Mouse (Mus musculus) spleen, adult 2 months (tissue): ENCODE data around the gene Lrch3. TPM values are rescaled to one million over a fixed set of nuclear protein-coding genes. Genes with fewer than 3 reads are reported as not detected.
"Not testable (repeated sequence)": the region's sequence is repeated elsewhere in the genome, so short reads cannot be mapped to it uniquely, and the experiment has no call there.

Experiments used
- DNase-seq, 2 experiments: peaks; one replicate each; pipeline versions ENCODE4 v3.0.0 to v3.0.0-alpha.2; 2012 to 2021; ENCODE audit warnings: low spot score in 2 of 2, low read depth in 1 of 2
- H3K27ac ChIP-seq: fragments of 200-500 bp; 2 replicates; pipeline ENCODE4 v1.5.1; 2012; ENCODE audit warnings: low read length, inconsistent platforms; ENCODE audit not compliant: insufficient read depth
- H3K27me3 ChIP-seq: fragments of 200-500 bp; 2 replicates; pipeline ENCODE4 v1.6.1; 2012; ENCODE audit warnings: mild to moderate bottlenecking, moderate library complexity, low read length, inconsistent platforms; ENCODE audit not compliant: control insufficient read depth, insufficient read depth
- H3K36me3 ChIP-seq: fragments of 200-500 bp; 2 replicates; pipeline ENCODE4 v1.6.1; 2012; ENCODE audit warnings: mild to moderate bottlenecking, low read length, inconsistent platforms; ENCODE audit not compliant: control insufficient read depth, insufficient read depth
- H3K4me1 ChIP-seq: fragments of 200-500 bp; 2 replicates; pipeline ENCODE4 v1.6.1; 2011; ENCODE audit warnings: inconsistent platforms; ENCODE audit not compliant: control insufficient read depth, insufficient read depth, insufficient read length
- H3K4me3 ChIP-seq: fragments of 200-500 bp; 2 replicates; pipeline ENCODE4 v1.5.1; 2011; ENCODE audit warnings: mild to moderate bottlenecking, inconsistent platforms; ENCODE audit not compliant: insufficient read depth, insufficient read length; ENCODE audit errors: extremely low read depth
- CTCF ChIP-seq: fragments of 200-500 bp; IDR thresholded peaks from 2 replicates; pipeline ENCODE4 v1.5.1; 2011; ENCODE audit warnings: mild to moderate bottlenecking, inconsistent platforms; ENCODE audit not compliant: insufficient read depth, insufficient read length, insufficient replicate concordance; ENCODE audit errors: extremely low read depth
- POLR2A ChIP-seq: fragments of 200-500 bp; IDR thresholded peaks from 2 replicates; pipeline ENCODE4 v1.6.1; 2011; ENCODE audit warnings: low read depth, low read length, inconsistent platforms
- WGBS: fragments of 180-500 bp; shearing (Covaris S2); methylation state at CpG from one replicate; pipeline ENCODE4 v1.1.7; 2018; 5-methylcytosine and 5-hydroxymethylcytosine counted together
- polyA plus RNA-seq: library from polyadenylated mRNA; depleted of rRNA; stranded (reverse); fragments of >200 nt; gene quantifications from 2 replicates; pipeline ENCODE4 v1.2.3, GENCODE M21; 2012

The Lrch3 gene
- polyA plus RNA-seq, 1 experiment: 16.9 TPM

DNA sequence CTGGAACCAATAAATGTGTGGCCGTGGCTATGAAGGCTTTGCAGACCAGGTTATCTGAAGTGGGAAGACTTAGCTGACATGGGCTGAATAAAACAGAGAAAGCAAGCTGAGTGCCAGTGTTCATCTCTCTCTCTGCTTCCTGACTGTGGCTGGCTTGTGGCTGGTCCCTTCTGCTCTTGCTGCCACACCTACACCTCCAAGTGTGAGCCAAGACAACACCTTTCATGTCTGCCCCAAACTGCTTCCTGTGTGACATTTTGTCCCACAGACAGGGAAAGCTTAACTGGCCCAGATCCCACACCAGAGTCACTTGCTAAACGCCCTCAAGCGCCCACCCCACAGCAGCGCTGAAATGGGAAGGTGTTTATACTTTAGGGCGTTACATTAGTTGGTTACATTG lies 139.2 kb downstream of the Lrch3 start:
- H3K27me3 ChIP-seq: no peaks in the 10 kb centered on the region
- no peak for DNase-seq
- peaks cover 3% of the 10 kb centered on the region; the same call in 1 of the 2 replicates for H3K4me1 ChIP-seq
- TF ChIP-seq CTCF (no peak), POLR2A (no peak)
- no peak overlapping the region for H3K4me3 ChIP-seq
- H3K36me3 ChIP-seq: peaks cover 3% of the 10 kb centered on the region; the same call in 1 of the 2 replicates
- 57% methylated on average over 5 of the region's 5 CpGs for WGBS
- H3K27ac ChIP-seq: no peak overlapping the region

- peaks cover 15% of the 10 kb centered on the region for H3K36me3 ChIP-seq
- 75% methylated on average over 2 of the region's 2 CpGs for WGBS
- not testable (repeated sequence) for H3K27ac ChIP-seq, H3K4me1 ChIP-seq, H3K4me3 ChIP-seq, H3K27me3 ChIP-seq, DNase-seq
Observed at GRCm38 (mm10) chr16:33054927-33055326, 141.0 kb downstream of the Lrch3 start.

DNA sequence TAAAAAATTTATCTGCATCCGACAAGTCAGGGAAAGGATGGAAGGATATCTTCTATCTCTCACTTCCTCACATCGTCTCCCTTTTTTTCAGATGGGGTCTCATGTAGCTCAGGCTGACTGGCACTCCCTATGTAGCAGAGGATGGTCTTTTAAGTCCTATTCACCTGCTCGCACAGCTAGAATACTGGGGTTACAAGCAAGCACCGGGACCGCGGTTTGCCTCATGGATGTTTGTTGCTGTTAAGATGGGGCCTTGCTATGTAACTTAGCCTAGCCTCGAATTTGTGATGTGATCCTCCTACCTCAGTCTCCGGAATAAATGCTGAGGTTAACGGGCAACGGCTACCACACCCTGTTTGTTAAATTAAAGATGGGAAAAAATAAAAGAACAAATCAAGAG lies 141.8 kb downstream of the Lrch3 start:
- Histone ChIP-seq H3K27ac (no peak overlapping the region), H3K36me3 (peaks cover 15% of the 10 kb centered on the region), H3K4me3 (no peak overlapping the region), H3K4me1 (peaks cover 3% of the 10 kb centered on the region; the same call in 1 of the 2 replicates), H3K27me3 (no peaks in the 10 kb centered on the region)
- TF ChIP-seq POLR2A: no peak
- no peak for TF ChIP-seq CTCF
- 16% methylated on average over 10 of the region's 10 CpGs for WGBS
- DNase-seq: no peak

- H3K4me3 ChIP-seq: peak within 1 kb of the TSS; percentile 83
- WGBS: under 1% methylated on average over 46 of the region's 47 CpGs
Observed at GRCm38 (mm10) chr16:33056095-33056785, 142.3 kb downstream of the Lrch3 start, which contains the start of the genes Iqcg and Rpl35a. TSS of gene Iqcg (minus strand) at chr16:33056218. TSS of gene Rpl35a (plus strand) at chr16:33056453.

DNA sequence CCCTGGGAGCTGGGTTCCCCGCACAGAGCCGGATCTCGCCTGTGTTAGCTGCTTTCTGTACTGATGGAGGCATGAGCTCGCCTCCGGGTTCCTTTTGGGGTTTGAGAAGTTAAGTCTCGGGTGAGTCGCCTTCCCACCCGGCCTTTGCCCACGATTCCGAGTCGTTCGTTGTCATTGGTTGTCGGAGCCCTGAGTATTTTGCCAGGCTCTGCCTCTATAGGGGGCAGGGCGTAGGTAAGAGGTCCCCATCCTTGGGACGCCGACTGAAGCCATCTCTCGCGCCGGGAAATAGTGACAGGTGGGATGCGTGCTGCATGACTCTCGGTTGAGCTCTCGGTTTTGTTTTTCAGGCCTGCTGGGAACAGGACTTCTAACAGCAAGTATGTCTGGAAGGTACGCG lies 142.9 kb downstream of the Lrch3 start:
- H3K27me3 ChIP-seq: no peaks in the 10 kb centered on the region
- H3K4me3 ChIP-seq: peak overlapping the region; percentile 83
- under 1% methylated on average over 24 of the region's 24 CpGs for WGBS
- H3K4me1 ChIP-seq: peaks cover 3% of the 10 kb centered on the region; the same call in 1 of the 2 replicates
- TF ChIP-seq CTCF: no peak
- no peak for TF ChIP-seq POLR2A
- peak overlapping the region; percentile 93 for H3K27ac ChIP-seq
- H3K36me3 ChIP-seq: peaks cover 15% of the 10 kb centered on the region
- no peak for DNase-seq

More at GRCm38 (mm10) chr16:33056095-33056785, 142.3 kb downstream of the Lrch3 start, which contains the start of the genes Iqcg and Rpl35a:
- peak; percentile 82 to 84 for DNase-seq
- peaks cover 15% of the 10 kb centered on the region for H3K36me3 ChIP-seq
- H3K27me3 ChIP-seq: no peaks in the 10 kb centered on the region
- TF ChIP-seq CTCF (no peak), POLR2A (peak; percentile 87)
- peaks cover 3% of the 10 kb centered on the region; the same call in 1 of the 2 replicates for H3K4me1 ChIP-seq
- H3K27ac ChIP-seq: peak within 1 kb of the TSS; percentile 93

- Histone ChIP-seq H3K4me3 (no peak overlapping the region), H3K27ac (no peak overlapping the region), H3K27me3 (no peaks in the 10 kb centered on the region), H3K4me1 (peaks cover 3% of the 10 kb centered on the region; the same call in 1 of the 2 replicates), H3K36me3 (peaks cover 15% of the 10 kb centered on the region)
- 95% methylated on average over 16 of the region's 16 CpGs for WGBS
- DNase-seq: no peak
- TF ChIP-seq POLR2A: no peak
- TF ChIP-seq CTCF: no peak
Observed at GRCm38 (mm10) chr16:33058033-33058432, 144.1 kb downstream of the Lrch3 start.

DNA sequence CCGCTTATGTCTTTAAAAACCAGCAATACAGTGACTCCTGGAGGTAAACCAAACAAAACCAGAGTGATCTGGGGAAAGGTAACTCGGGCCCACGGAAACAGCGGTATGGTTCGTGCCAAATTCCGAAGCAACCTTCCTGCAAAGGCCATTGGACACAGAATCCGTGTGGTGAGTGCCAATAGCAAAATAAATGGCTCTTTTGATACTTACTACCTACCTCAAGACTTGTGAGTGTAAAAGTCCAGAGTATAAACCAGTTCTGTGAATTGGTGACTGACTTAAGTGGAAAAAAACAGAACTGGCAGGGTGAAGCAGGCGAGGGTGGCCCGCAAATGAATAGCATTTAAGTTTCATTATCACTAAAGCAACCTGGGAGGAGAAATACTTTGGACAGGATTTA lies 144.8 kb downstream of the Lrch3 start:
- not testable (repeated sequence) for DNase-seq, H3K4me3 ChIP-seq, H3K27me3 ChIP-seq, H3K4me1 ChIP-seq, H3K27ac ChIP-seq
- 95% methylated on average over 9 of the region's 9 CpGs for whole genome bisulfite sequencing
- H3K36me3 ChIP-seq: peaks cover 15% of the 10 kb centered on the region
